Mouse (Mus musculus) layer of hippocampus, adult 8-10 months (tissue): ENCODE data around the gene D3Ertd751e. TPM values are rescaled to one million over a fixed set of nuclear protein-coding genes. Genes with fewer than 3 reads are reported as not detected.

Experiments used
- DNase-seq, 2 experiments: peaks; one replicate each; pipeline ENCODE4 v3.0.0; 2022; ENCODE audit warnings: low spot score in 2 of 2
- total RNA-seq, 4 experiments: library from RNA; stranded (reverse); gene quantifications; 2 replicates each; pipeline ENCODE4 v1.2.4; 2022

The D3Ertd751e gene
- 10 to 100 TPM in 3 of 4 experiments, 1 to 10 TPM in 1; 9.7 to 14.2 (median 11.9) TPM for total RNA-seq

GRCm38 (mm10) chr3:41742278-41742934 is at the start of gene D3Ertd751e, which contains the start of gene Sclt1:
TSS of gene D3Ertd751e (plus strand) at chr3:41742611.
TSS of gene Sclt1 (minus strand) at chr3:41742514.
- peak; percentile 96 to 98 for DNase-seq

GRCm38 (mm10) chr3:41695681-41696080 is 46.7 kb upstream of the D3Ertd751e start:
- no peak for DNase-seq

- peak; percentile 14 to 18 for DNase-seq
Measured at GRCm38 (mm10) chr3:41741601-41742277, 672 bp upstream of the D3Ertd751e start.

- no peak for DNase-seq
Measured at GRCm38 (mm10) chr3:41743436-41743835, 1.0 kb downstream of the D3Ertd751e start.

GRCm38 (mm10) chr3:41754556-41754955 is 12.1 kb downstream of the D3Ertd751e start:
- no peak for DNase-seq

GRCm38 (mm10) chr3:41762091-41762490 is 19.7 kb downstream of the D3Ertd751e start:
- no peak for DNase-seq

GRCm38 (mm10) chr3:41812447-41812846 is 70.0 kb downstream of the D3Ertd751e start:
- no peak for DNase-seq

Other genes starting within 250 kb of the D3Ertd751e start
- gene Jade1, start 186.9 kb upstream of the D3Ertd751e start, total RNA-seq = 10 to 100 TPM; 32.3 to 41.8 (median 37.1) TPM
- gene Sclt1, start 97 bp upstream of the D3Ertd751e start, total RNA-seq = 10 to 100 TPM; 15.2 to 20.5 (median 16.8) TPM